Mouse (Mus musculus) G1E (cell line): ENCODE data around the gene Alkbh7. TPM values are rescaled to one million over a fixed set of nuclear protein-coding genes. Genes with fewer than 3 reads are reported as not detected.
A peak's percentile ranks its signal among the peaks of the same experiment; 100 is the strongest.

Experiments
- ATAC-seq: 2 replicates; pipeline ENCODE4 v1.8.0; 2016; ENCODE audit warnings: mild to moderate bottlenecking; ENCODE audit not compliant: insufficient number of reproducible peaks, poor library complexity, low FRiP score, severe bottlenecking; ENCODE audit errors: extremely low read depth
- DNase-seq: peaks from one replicate; pipeline ENCODE4 v3.0.0; 2012; ENCODE audit warnings: low spot score
- H3K27me3 ChIP-seq: 2 replicates; pipeline ENCODE4 v1.6.1; 2012; ENCODE audit warnings: mild to moderate bottlenecking, low read length, inconsistent platforms; ENCODE audit not compliant: insufficient read depth
- H3K36me3 ChIP-seq: replicated peaks from 2 replicates; pipeline ENCODE3; 2012; ENCODE audit warnings: mild to moderate bottlenecking, inconsistent platforms
- H3K4me1 ChIP-seq: 2 replicates; pipeline ENCODE4 v1.6.1; 2012; ENCODE audit warnings: low read depth, low read length, inconsistent platforms, mixed read lengths; ENCODE audit not compliant: insufficient read depth
- H3K4me3 ChIP-seq: 2 replicates; pipeline ENCODE4 v1.5.1; 2012; ENCODE audit warnings: low read depth, mild to moderate bottlenecking, inconsistent platforms, low read length, moderate library complexity, mixed read lengths
- H3K9me3 ChIP-seq: replicated peaks from 2 replicates; pipeline ENCODE4 v1.6.1; 2012; ENCODE audit warnings: inconsistent platforms
- CTCF ChIP-seq: IDR thresholded peaks from 2 replicates; pipeline ENCODE4 v1.5.1; 2012; ENCODE audit warnings: low read depth, low read length, inconsistent platforms, mixed read lengths
- GATA1 ChIP-seq: IDR thresholded peaks from 2 replicates; pipeline ENCODE4 v1.6.1; 2012; ENCODE audit warnings: borderline replicate concordance, low read length, inconsistent platforms, mixed read lengths
- GATA2 ChIP-seq: IDR thresholded peaks from 2 replicates; pipeline ENCODE4 v1.6.1; 2012; ENCODE audit warnings: low read depth, low read length, inconsistent platforms, borderline replicate concordance
- POLR2AphosphoS5 ChIP-seq: IDR thresholded peaks from 2 replicates; pipeline ENCODE4 v1.6.1; 2012; ENCODE audit warnings: low read depth, low read length, inconsistent platforms; ENCODE audit not compliant: insufficient replicate concordance
- TAL1 ChIP-seq: conservative IDR thresholded peaks from 2 replicates; pipeline ENCODE4 v1.6.1; 2012; ENCODE audit warnings: low read depth, low read length, inconsistent platforms, mixed read lengths
- polyA plus RNA-seq: library from polyadenylated mRNA; stranded (reverse); fragments of >175 nt; gene quantifications from 2 replicates; pipeline ENCODE4 v1.2.3, GENCODE M21; 2012
- total RNA-seq, 2 experiments: library from RNA; stranded (forward) in 1 of 2; stranded (reverse) in 1 of 2; fragments of 200-1000 nt in 1 of 2; fragments of >200 nt in 1 of 2; fragmentation: Nextera tagmentation in 1 of 2; gene quantifications; 2 replicates each; pipeline ENCODE4 v1.2.3; 2014 to 2017

Alkbh7 gene
- total and polyA plus RNA-seq, 3 experiments: 12.9 to 46.0 (median 25.5) TPM

DNA sequence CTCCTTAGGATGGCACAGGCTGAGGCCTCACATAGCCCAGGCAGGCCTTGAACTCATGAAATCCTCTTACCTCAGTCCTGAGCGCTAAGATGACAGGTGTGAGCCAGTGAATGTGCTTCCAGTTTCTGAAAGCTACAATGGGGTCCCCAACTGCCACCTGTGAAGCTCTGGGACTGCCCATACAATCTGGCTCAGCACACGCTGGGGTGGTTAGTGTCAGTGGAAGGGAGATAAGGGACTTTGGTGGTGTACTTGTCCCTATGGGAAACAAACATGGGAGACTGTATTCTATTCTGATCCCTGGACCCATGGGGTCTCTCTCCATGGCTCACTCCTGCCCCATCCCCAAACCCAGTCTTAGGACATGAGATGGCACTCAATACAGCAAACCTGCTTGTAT lies 22.6 kb downstream of the Alkbh7 start:
- Histone ChIP-seq H3K36me3 (peaks cover 59% of the 10 kb centered on the region), H3K27me3 (no peaks in the 10 kb centered on the region), H3K4me3 (peak overlapping the region; percentile 21; the same call in 1 of the 2 replicates), H3K9me3 (no peaks in the 10 kb centered on the region), H3K4me1 (peaks cover 75% of the 10 kb centered on the region)
- TF ChIP-seq TAL1 (peak; percentile 75), POLR2AphosphoS5 (no peak)
- DNase-seq (no peak), ATAC-seq (peak; percentile 51)

DNA sequence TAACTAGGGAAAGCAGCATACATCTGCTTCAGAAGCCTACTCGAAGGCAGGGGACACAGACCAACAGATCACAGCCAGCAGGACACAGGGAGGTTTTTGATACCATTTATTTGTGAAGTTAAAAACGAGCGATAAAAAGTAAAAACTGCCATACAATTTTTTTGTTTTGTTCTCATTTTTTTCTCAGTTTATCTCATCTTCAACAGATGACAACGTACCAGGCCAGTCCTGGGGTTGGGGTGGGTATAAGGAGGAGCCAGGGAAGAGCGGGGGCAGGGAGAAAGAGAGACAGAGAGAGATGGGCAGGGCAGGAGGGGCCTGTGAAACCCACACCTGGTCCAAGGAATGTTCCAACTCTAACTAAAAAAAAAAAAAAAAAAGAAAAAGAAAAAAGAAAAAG lies 23.8 kb downstream of the Alkbh7 start:
- no peaks in the 10 kb centered on the region for H3K27me3 ChIP-seq
- TF ChIP-seq GATA2 (no peak), TAL1 (no peak)
- H3K4me1 ChIP-seq: peaks cover 82% of the 10 kb centered on the region
- DNase-seq (no peak), ATAC-seq (peak; percentile 69)
- H3K4me3 ChIP-seq: no peak overlapping the region; the same call in 1 of the 2 replicates
- H3K36me3 ChIP-seq: peaks cover 71% of the 10 kb centered on the region
- H3K9me3 ChIP-seq: no peaks in the 10 kb centered on the region

DNA sequence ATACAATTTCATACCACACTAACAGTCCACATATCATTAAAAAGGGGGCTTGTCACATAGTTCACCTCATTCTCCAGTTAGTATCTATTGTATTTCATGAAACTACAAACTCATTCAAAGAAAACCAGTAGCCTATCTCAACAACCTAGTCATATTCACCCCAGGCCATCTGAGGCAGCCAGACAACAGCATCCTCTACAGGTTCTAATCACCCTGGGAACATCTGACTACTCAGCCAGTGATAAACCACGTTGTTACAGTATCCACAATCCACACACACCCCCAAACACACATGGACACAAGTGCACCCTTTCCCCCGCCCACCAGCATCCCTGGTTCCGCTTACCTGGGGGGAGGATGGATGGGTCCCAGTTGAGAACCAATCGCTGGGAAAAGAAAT lies 30.3 kb downstream of the Alkbh7 start:
- no peak for TF ChIP-seq GATA2
- no peak for TF ChIP-seq GATA1
- no peak for TF ChIP-seq CTCF
- no peak for TF ChIP-seq POLR2AphosphoS5
- no peak for TF ChIP-seq TAL1
- DNase-seq: no peak
- H3K4me3 ChIP-seq: no peak overlapping the region; the same call in 1 of the 2 replicates
- peaks cover 78% of the 10 kb centered on the region for H3K4me1 ChIP-seq
- no peak for ATAC-seq
- no peaks in the 10 kb centered on the region for H3K27me3 ChIP-seq
- peaks cover 76% of the 10 kb centered on the region for H3K36me3 ChIP-seq
- no peaks in the 10 kb centered on the region for H3K9me3 ChIP-seq

DNA sequence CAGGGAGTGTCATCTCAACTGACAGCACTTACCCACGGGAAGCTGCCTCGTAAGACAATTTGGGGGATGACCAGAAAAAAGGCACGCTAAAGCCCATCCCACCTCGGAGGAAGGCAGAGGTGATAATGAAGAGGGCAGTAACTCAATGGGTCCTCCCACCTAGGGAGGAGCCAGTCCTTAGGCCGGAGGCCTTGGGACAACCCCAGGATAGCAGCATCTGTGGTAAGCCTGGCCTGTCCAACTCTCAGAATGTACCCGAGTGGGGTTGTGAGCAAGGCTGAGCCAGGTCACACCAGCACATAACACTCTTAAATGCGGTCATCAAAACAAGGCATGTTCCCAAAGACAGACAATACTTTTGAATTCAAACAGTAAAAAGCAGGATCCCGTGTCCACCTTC lies 32.6 kb downstream of the Alkbh7 start:
- ATAC-seq (no peak), DNase-seq (no peak)
- TF ChIP-seq TAL1: no peak
- TF ChIP-seq CTCF: no peak
- no peak for TF ChIP-seq GATA1
- no peak for TF ChIP-seq POLR2AphosphoS5
- peaks cover 1% of the 10 kb centered on the region; the same call in 1 of the 2 replicates for H3K27me3 ChIP-seq
- peak overlapping the region; percentile 87 for H3K4me3 ChIP-seq
- peaks cover 54% of the 10 kb centered on the region for H3K36me3 ChIP-seq
- no peaks in the 10 kb centered on the region for H3K9me3 ChIP-seq
- H3K4me1 ChIP-seq: peaks cover 64% of the 10 kb centered on the region

DNA sequence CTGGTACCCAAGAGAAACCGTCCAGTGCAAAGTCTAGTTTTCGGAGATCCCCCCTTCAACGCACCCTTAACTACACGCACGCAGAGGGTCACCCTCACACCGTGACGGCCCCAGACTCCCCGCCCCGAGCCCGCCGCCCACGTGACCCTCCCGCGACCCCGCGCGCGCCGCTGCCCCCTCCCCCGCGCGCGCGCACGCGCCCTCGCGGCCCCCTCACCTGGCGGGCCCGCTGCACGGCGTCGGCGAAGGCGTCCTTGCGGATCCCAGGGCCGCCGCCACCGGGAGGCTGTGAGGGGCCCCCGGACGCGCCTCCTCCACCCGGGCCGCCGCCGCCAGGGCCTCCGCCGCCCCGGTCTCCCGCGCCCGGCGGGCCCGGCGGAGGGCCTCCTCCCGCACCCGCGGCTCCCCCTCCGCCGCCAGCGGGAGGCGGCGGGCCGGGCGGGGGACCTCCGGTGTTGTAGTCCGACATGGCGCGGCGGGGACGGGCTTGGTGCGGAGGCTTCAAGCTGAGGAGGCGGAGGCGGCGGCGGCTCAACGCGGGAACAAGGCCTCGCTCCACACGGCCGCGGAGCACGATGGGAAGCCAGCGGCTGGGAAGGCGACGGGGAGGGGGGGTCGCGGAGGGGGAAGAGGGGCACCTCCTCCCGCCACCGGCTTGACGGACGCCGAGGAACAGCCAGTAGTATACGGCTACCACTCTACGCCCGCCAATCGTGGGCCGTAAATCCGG lies 34.0 kb downstream of the Alkbh7 start, which contains the start of gene Khsrp:
Gene Khsrp (minus strand): TSS at position 592 of the 730 bp plus-strand sequence.
- ATAC-seq (no peak), DNase-seq (peak; percentile 60)
- no peak for TF ChIP-seq CTCF
- no peak for TF ChIP-seq POLR2AphosphoS5
- no peak for TF ChIP-seq GATA1
- no peak for TF ChIP-seq TAL1
- TF ChIP-seq GATA2: no peak
- Histone ChIP-seq H3K27me3 (peaks cover 3% of the 10 kb centered on the region), H3K4me1 (peaks cover 54% of the 10 kb centered on the region), H3K9me3 (no peaks in the 10 kb centered on the region), H3K4me3 (peak within 1 kb of the TSS; percentile 87), H3K36me3 (peaks cover 40% of the 10 kb centered on the region)

DNA sequence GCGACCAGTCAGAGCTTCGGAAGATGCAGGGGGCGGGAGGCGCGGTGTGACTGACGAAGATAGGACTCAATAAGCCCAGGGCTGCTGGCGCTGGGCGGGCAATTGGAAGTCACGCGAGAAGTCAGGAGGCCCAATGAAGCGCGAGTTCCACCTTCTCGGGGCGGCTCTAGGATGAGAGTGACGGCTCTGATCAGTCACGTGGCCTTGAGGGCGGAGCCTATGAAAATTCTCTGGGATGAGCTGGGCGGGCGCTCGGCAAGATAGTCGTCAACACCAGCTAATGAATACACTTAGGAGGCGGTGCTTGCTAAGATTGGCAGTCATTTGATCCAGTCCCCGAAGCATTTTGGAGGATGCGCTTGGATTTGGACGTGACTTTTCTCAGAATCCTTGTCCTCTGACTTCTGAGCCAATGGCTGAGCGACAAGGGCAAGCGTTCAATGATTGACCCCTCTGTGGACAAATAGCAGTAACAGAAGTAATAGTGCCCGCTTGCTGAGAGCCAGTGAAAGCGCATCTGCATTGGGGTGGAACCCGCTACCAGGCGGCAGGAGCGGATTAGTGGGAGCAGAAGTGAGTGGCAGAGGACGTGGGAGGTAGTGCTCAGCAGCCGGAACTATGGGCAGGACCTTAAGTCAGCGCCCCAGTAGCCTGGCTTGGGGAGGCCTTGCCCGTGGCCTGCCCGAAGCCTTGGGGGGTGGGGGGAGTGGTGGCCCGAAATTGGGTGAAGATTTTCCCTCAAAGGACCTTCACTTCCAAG lies 34.7 kb downstream of the Alkbh7 start:
- Histone ChIP-seq H3K36me3 (peaks cover 33% of the 10 kb centered on the region), H3K27me3 (peaks cover 6% of the 10 kb centered on the region), H3K4me1 (peaks cover 46% of the 10 kb centered on the region), H3K9me3 (no peaks in the 10 kb centered on the region), H3K4me3 (peak overlapping the region; percentile 87)
- DNase-seq (peak; percentile 97), ATAC-seq (peak; percentile 82)
- TF ChIP-seq CTCF: no peak
- TF ChIP-seq GATA1: no peak
- TF ChIP-seq GATA2: no peak
- TF ChIP-seq POLR2AphosphoS5: no peak
- no peak for TF ChIP-seq TAL1
